Mouse (Mus musculus): Measurements from ENCODE around the gene Tax1bp1.

Gene Tax1bp1

GRCm38 (mm10) chr6:52796691-52797090 is 83.2 kb downstream of the Tax1bp1 start:
- DNase-seq (ENCODE audit: low read depth, low spot score), result no peak

GRCm38 (mm10) chr6:52797252-52797800 is 83.8 kb downstream of the Tax1bp1 start:
- DNase-seq (ENCODE audit: low read depth, low spot score), result no peak

GRCm38 (mm10) chr6:52802181-52802580 is 88.7 kb downstream of the Tax1bp1 start:
- peak; percentile 38 for DNase-seq (ENCODE audit: low read depth, low spot score)

GRCm38 (mm10) chr6:52805237-52805856 is 91.8 kb downstream of the Tax1bp1 start:
- DNase-seq (ENCODE audit: low read depth, low spot score), result no peak

Measured in CD4-positive, CD25-positive, alpha-beta regulatory T cell, adult 2 months (primary cell).